Mouse (Mus musculus): ENCODE measurements around the gene Trrap.

- TF ChIP-seq CTCF (IDR thresholded peaks at IDR 0.05) (no peak), EP300 (IDR thresholded peaks at IDR 0.05) (no peak)
Observed at GRCm38 (mm10) chr5:144758422-144758821, 9.1 kb upstream of the Trrap start.
